Mouse (Mus musculus): Measurements from ENCODE around the gene Wnt16. TPM values are rescaled to one million over a fixed set of nuclear protein-coding genes. Genes with fewer than 3 reads are reported as not detected.

Gene Wnt16
- polyA plus RNA-seq (2012; rRNA removed; ENCODE audit: low replicate concordance): not detected in 2 replicates

GRCm38 (mm10) chr6:22288004-22288736, at the start of gene Wnt16:
Gene Wnt16 (plus strand): TSS chr6:22288227.

Other genes with a start within 250 kb of the Wnt16 start
- 2.7 and 3.1 TPM in 2 replicates for gene Fam3c, start 68.0 kb downstream of the Wnt16 start, polyA plus RNA-seq (2012; rRNA removed; ENCODE audit: low replicate concordance)

Data from duodenum, adult 2 months (tissue).